Mouse (Mus musculus): ENCODE results near the gene Ccnyl1. TPM values are rescaled to one million over a fixed set of nuclear protein-coding genes. Genes with fewer than 3 reads are reported as not detected.

Ccnyl1 gene
- polyA plus RNA-seq, 1 experiment from 2014 or later, result 4.5 TPM

DNA sequence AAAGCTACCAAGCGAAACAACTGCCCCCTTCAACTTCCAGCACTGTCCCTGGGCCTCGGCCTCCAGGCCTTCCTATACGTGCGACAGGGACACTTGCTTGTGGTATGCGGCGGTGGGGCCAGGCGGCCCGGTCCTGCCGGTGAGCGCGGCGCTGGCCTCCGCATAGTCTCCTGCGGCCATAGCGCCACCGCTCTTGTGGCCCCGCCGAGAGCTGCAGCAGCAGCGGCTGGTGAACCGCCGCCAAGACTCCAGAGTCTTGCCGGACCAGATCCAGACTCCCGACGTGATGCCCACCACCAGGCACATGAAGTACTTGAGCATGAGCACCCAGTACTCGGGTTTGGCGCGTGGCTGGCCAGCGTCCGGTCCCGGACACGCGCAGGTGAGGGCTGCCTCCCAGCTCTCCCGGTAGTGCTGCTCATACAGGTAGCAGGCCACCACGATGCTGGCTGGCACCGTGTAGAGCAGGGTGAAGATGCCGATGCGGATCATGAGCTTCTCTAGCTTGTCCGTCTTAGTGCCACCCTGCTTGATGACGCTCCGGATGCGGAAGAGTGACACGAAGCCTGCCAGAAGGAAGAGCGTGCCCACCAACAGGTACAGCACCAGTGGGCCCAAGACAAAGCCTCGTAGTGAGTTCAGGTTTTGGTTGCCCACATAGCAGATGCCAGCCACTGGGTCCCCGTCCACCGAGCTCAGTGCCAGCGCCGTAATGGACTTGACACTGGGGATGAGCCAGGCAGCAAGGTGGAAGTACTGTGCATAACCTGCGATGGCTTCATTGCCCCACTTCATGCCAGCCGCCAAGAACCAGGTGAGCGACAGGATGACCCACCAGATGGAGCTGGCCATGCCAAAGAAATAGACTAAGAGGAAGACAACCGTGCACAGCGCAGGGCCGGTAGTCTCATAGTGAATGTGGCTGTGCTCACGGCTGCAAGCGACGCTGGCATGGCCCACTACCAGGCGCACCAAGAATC is 44.8 kb downstream of the Ccnyl1 start:
- Histone ChIP-seq H3K4me2 (ENCODE audit: low read length) (peak overlapping the region; percentile 97), H3K9ac (ENCODE audit: low read depth, low read length) (peak overlapping the region; percentile 41; the same call in 1 of the 2 replicates), H3K9me3 (ENCODE audit: control insufficient read depth, low read length) (no peaks in the 10 kb centered on the region), H3K4me3 (ENCODE audit: low read length) (peak overlapping the region; percentile 35), H3K36me3 (ENCODE audit: control insufficient read depth, insufficient read depth, low read length) (no peaks in the 10 kb centered on the region), H3K27me3 (replicated peaks; ENCODE audit: control insufficient read depth, insufficient read depth, low read length) (peaks cover 42% of the 10 kb centered on the region), H3K27ac (ENCODE audit: low read depth, low read length) (no peak overlapping the region), H3K4me1 (ENCODE audit: control insufficient read depth, insufficient read depth, low read depth, low read length) (peaks cover 34% of the 10 kb centered on the region)
- 41% methylated on average over 55 of the region's 58 CpGs for WGBS
- ATAC-seq, result no peak

DNA sequence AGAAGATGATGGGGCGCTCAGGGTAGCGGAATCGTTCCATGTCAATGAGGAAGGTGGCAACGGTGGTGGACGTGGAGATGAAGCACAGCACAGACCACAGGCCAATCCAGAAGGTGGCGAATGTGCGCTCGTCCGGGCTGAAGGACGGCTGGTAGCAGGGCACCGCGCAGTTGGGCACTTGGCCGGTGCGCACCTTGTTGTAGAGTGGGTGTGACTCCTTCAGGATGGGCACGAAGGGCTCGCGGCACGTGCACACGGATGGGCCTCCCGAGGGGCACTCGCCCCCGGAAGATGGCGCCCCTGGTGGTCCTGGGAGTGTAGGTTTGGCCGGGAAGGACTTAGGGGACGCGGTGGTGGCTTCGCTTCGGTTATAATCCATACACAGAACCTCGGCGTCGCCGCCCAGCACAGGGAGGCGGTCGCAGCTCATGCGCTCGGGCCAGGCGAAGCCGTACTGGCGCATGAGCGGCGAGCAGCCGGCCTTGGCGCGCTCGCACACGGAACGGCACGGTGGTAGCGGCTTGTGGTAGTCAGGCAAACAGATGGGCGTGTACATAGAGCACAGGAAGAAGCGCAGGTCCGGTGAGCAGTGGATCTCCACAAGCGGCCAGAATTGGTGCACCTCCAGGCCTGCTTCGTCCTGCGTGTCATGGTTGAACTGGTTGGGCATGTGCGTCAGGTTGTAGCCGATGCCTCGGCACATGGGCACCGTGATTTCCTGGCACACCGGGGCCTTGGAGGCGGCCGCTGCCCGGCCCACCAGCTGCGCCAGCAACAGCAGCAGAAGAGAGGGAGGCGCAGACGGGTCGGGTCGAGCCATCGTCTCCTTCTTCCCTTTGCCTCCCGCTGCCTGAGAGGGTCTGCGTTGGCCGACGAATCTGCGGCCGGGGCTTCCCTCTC is 45.8 kb downstream of the Ccnyl1 start:
- peaks cover 34% of the 10 kb centered on the region for H3K4me1 ChIP-seq (ENCODE audit: control insufficient read depth, insufficient read depth, low read depth, low read length)
- peak overlapping the region; percentile 97 for H3K4me2 ChIP-seq (ENCODE audit: low read length)
- no peaks in the 10 kb centered on the region for H3K36me3 ChIP-seq (ENCODE audit: control insufficient read depth, insufficient read depth, low read length)
- peaks cover 42% of the 10 kb centered on the region for H3K27me3 ChIP-seq (replicated peaks; ENCODE audit: control insufficient read depth, insufficient read depth, low read length)
- no peak overlapping the region for H3K27ac ChIP-seq (ENCODE audit: low read depth, low read length)
- no peaks in the 10 kb centered on the region for H3K9me3 ChIP-seq (ENCODE audit: control insufficient read depth, low read length)
- WGBS, result 8% methylated on average over 72 of the region's 75 CpGs
- peak; percentile 18; the same call in 1 of the 2 replicates for ATAC-seq
- H3K4me3 ChIP-seq (ENCODE audit: low read length), result peak overlapping the region; percentile 66
- peak overlapping the region; percentile 41 for H3K9ac ChIP-seq (ENCODE audit: low read depth, low read length)

DNA sequence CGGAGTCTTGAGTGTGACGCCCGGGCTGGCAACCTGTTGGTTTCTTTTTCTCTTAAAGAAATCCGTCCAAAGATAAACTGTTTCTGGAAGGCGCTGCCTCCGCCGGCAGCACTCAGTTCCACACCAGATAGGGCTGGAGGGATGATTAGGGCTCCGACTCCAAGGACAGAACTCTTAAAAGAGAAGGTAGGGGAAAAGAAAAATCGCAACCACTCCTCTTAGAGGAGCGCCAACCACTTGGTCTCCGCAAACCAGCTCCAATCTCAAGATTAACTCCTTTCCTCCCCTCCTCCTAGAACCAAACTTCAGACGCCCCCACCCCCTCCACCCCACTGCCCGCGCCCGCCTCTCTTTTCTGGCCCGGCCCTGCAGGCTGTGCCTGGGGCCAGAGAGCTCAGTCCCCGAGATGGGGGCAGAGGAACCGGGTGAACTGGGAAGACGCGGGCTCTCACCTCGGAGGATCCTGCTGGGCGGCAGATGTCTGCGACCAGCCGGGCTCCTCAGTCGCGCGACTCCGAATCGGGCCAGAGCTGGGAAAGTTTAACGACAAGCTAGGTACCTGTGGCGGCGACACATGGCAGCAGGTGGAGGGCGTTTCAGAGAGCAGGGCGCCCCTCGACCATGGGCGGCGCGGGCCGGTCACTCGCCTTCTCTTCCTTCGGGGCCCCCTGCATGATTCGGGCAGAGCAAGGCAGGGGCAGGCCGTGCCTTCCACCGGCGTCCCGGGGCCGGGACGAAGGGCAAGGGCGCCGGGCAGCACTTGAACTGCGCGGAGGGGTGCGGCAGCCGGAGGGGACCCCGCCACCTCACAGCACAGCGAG is 46.6 kb downstream of the Ccnyl1 start:
- peak; percentile 9 for ATAC-seq
- Histone ChIP-seq H3K4me2 (ENCODE audit: low read length) (peak overlapping the region; percentile 97), H3K9me3 (ENCODE audit: control insufficient read depth, low read length) (no peaks in the 10 kb centered on the region), H3K27ac (ENCODE audit: low read depth, low read length) (no peak overlapping the region), H3K27me3 (replicated peaks; ENCODE audit: control insufficient read depth, insufficient read depth, low read length) (peaks cover 42% of the 10 kb centered on the region), H3K36me3 (ENCODE audit: control insufficient read depth, insufficient read depth, low read length) (no peaks in the 10 kb centered on the region), H3K9ac (ENCODE audit: low read depth, low read length) (peak overlapping the region; percentile 62), H3K4me3 (ENCODE audit: low read length) (peak overlapping the region; percentile 66), H3K4me1 (ENCODE audit: control insufficient read depth, insufficient read depth, low read depth, low read length) (peaks cover 34% of the 10 kb centered on the region)
- WGBS, result 0% methylated on average over 51 of the region's 56 CpGs

DNA sequence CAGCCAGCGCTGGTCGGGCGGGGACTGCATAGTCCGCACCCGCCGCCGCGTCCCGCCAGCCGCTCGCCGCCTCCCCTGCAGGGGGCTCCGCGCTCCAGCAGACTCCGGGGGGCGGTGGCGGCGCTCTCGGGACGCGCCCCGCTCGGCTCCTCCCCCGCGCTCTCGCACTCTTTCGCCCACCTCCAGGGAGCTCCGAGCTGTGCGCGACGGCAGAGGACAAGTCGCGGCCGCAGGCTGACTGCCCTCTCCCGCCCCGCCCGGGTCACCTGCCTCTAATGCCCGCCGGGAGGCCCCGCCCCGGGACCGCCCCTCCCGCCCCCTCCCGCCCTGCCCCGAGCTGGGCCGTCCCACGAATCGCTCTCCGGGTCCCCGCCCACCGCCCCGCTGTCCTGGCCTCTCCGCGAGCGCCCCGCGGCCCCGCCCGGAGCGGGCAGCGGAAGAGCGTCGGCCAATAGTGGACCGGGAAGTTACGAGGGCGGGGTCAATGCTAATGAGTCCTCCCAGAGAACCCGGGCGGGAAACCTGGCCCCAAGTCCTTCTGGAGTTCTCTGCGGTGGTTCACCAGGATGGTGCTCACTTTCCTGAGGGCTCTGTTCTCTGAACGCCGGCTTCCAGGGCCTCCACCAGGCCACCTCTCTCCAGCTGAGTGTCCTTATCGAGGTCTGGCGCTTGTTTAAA is 47.4 kb downstream of the Ccnyl1 start, which contains the start of gene Fzd5:
Gene Fzd5, minus strand, starts transcription at position 250 of the 678 bp plus-strand sequence.
- peaks cover 34% of the 10 kb centered on the region for H3K4me1 ChIP-seq (ENCODE audit: control insufficient read depth, insufficient read depth, low read depth, low read length)

GRCm38 (mm10) chr1:64738180-64738555 is 47.9 kb downstream of the Ccnyl1 start:
- peaks cover 34% of the 10 kb centered on the region for H3K4me1 ChIP-seq (ENCODE audit: control insufficient read depth, insufficient read depth, low read depth, low read length)
- ATAC-seq, result no peak
- no peaks in the 10 kb centered on the region for H3K9me3 ChIP-seq (ENCODE audit: control insufficient read depth, low read length)
- H3K27me3 ChIP-seq (replicated peaks; ENCODE audit: control insufficient read depth, insufficient read depth, low read length), result peaks cover 36% of the 10 kb centered on the region
- WGBS, result 0% methylated on average over 11 of the region's 11 CpGs
- H3K27ac ChIP-seq (ENCODE audit: low read depth, low read length), result no peak overlapping the region
- peak overlapping the region; percentile 66 for H3K4me3 ChIP-seq (ENCODE audit: low read length)
- H3K4me2 ChIP-seq (ENCODE audit: low read length), result peak overlapping the region; percentile 97
- H3K9ac ChIP-seq (ENCODE audit: low read depth, low read length), result peak overlapping the region; percentile 62
- no peaks in the 10 kb centered on the region for H3K36me3 ChIP-seq (ENCODE audit: control insufficient read depth, insufficient read depth, low read length)

More for the DNA sequence above, 47.4 kb downstream of the Ccnyl1 start, which contains the start of gene Fzd5:
- Histone ChIP-seq H3K27me3 (replicated peaks; ENCODE audit: control insufficient read depth, insufficient read depth, low read length) (peaks cover 41% of the 10 kb centered on the region), H3K4me3 (ENCODE audit: low read length) (peak within 1 kb of the TSS; percentile 66), H3K4me2 (ENCODE audit: low read length) (peak within 1 kb of the TSS; percentile 97), H3K9me3 (ENCODE audit: control insufficient read depth, low read length) (no peaks in the 10 kb centered on the region), H3K9ac (ENCODE audit: low read depth, low read length) (peak within 1 kb of the TSS; percentile 62), H3K36me3 (ENCODE audit: control insufficient read depth, insufficient read depth, low read length) (no peaks in the 10 kb centered on the region), H3K27ac (ENCODE audit: low read depth, low read length) (no peak within 1 kb of the TSS)
- peak; percentile 93 for ATAC-seq
- WGBS, result 0% methylated on average over 38 of the region's 73 CpGs

DNA sequence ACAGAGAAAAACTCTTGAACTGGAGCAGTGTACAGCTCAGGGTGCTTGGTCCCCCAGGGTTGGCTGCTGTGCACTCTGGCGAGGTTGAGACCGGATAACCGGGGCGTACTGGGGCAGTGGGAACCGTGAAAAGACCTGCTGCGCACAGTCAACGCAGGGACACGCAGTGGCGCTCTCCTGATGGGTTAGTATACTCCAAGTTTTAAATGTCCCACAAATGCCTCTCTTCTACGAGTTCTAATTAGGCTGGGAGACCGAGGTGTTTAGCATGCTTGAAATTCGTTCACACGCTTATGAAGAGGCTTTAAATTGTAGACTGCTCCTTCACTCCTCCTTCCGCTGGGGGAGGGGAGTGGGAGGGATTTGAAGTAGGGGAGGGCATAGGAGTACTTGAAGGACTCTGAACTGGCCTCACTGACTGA is 48.4 kb downstream of the Ccnyl1 start:
- H3K9ac ChIP-seq (ENCODE audit: low read depth, low read length), result peak overlapping the region; percentile 27; the same call in 1 of the 2 replicates

GRCm38 (mm10) chr1:64742741-64743408 is 52.6 kb downstream of the Ccnyl1 start:
- ATAC-seq, result no peak
- no peak overlapping the region for H3K9ac ChIP-seq (ENCODE audit: low read depth, low read length)
- H3K4me1 ChIP-seq (ENCODE audit: control insufficient read depth, insufficient read depth, low read depth, low read length), result peaks cover 11% of the 10 kb centered on the region
- 91% methylated on average over 18 of the region's 18 CpGs for WGBS
- H3K27ac ChIP-seq (ENCODE audit: low read depth, low read length), result no peak overlapping the region
- H3K27me3 ChIP-seq (replicated peaks; ENCODE audit: control insufficient read depth, insufficient read depth, low read length), result peaks cover 7% of the 10 kb centered on the region
- no peak overlapping the region for H3K4me2 ChIP-seq (ENCODE audit: low read length)
- no peak overlapping the region for H3K4me3 ChIP-seq (ENCODE audit: low read length)
- no peaks in the 10 kb centered on the region for H3K9me3 ChIP-seq (ENCODE audit: control insufficient read depth, low read length)
- no peaks in the 10 kb centered on the region for H3K36me3 ChIP-seq (ENCODE audit: control insufficient read depth, insufficient read depth, low read length)

More for the DNA sequence above, 48.4 kb downstream of the Ccnyl1 start:
- Histone ChIP-seq H3K36me3 (ENCODE audit: control insufficient read depth, insufficient read depth, low read length) (no peaks in the 10 kb centered on the region), H3K9me3 (ENCODE audit: control insufficient read depth, low read length) (no peaks in the 10 kb centered on the region), H3K4me2 (ENCODE audit: low read length) (peak overlapping the region; percentile 97), H3K27ac (ENCODE audit: low read depth, low read length) (no peak overlapping the region), H3K4me3 (ENCODE audit: low read length) (peak overlapping the region; percentile 66), H3K27me3 (replicated peaks; ENCODE audit: control insufficient read depth, insufficient read depth, low read length) (peaks cover 34% of the 10 kb centered on the region), H3K4me1 (ENCODE audit: control insufficient read depth, insufficient read depth, low read depth, low read length) (peaks cover 34% of the 10 kb centered on the region)
- WGBS, result 0% methylated on average over 14 of the region's 14 CpGs
- ATAC-seq, result no peak

All from hindbrain, embryonic 16.5 days (tissue).